In the genomic region with DNA sequence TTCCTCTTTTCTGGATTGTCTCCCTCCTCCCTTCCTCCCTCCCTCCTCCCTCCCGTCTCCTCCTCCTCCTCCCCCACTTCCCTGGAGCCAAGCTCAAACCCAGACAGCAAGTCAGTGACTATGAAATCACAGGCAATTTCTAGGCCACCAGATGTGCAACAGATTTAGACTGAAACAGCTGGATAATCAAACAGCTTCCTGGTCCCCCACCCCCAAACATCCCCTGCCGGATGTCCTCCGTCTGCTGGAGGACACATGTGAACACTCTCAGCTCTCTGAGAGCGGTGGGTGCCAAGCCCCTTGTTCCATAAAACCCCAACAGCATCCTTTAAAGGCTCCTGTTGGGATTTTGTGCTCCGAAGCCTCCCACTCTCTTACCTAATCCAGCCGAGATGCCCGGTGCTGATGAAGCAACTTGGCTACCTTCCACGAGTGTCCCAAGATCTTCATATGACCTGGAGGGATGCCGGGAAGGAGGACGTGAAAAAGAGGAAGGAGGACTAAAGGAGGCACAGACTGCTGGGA, we compare ENCODE assay signal across 7 mouse cellular contexts. TPM values are rescaled to one million over a fixed set of nuclear protein-coding genes. Genes with fewer than 3 reads are reported as not detected.
A peak's percentile ranks its signal among the peaks of the same experiment; 100 is the strongest.
DNase-seq lines count a peak whose midpoint lies in the region; ATAC-seq and TF ChIP-seq lines count a peak whose summit lies in the region.

No protein-coding gene starts in this region.

- 62% methylated on average over 10 of the region's 10 CpGs for WGBS in hindbrain, embryonic 15.5 days
- WGBS in liver, embryonic 14.5 days (ENCODE audit: insufficient replicate concordance), result 19% methylated on average over 10 of the region's 10 CpGs

- peak overlapping the region; percentile 63 for H3K4me3 ChIP-seq in E14TG2a.4 (replicated peaks; ENCODE audit: low read length)
- no peak overlapping the region for H3K4me3 ChIP-seq in hindbrain, embryonic 15.5 days
- peak overlapping the region in 1 of 2 experiments; percentile 59; a peak in 2 of 4 replicates for H3K4me3 ChIP-seq in liver, embryonic 14.5 days (ENCODE audit: insufficient read depth in 1 of 2, low read depth in 2 of 2, low read length in 2 of 2)

- H3K36me3 ChIP-seq in E14TG2a.4 (ENCODE audit: insufficient read depth, low read length), result no peaks in the 10 kb centered on the region
- no peaks in the 10 kb centered on the region for H3K36me3 ChIP-seq in hindbrain, embryonic 15.5 days
- H3K36me3 ChIP-seq in liver, embryonic 14.5 days (replicated peaks; ENCODE audit: control insufficient read depth, insufficient read depth, low read depth), result no peaks in the 10 kb centered on the region

- H3K9ac ChIP-seq in hindbrain, embryonic 15.5 days, result no peak overlapping the region
- H3K9ac ChIP-seq in liver, embryonic 14.5 days (replicated peaks), result no peak overlapping the region; the same call in 1 of the 2 replicates

- H3K27me3 ChIP-seq in E14TG2a.4 (ENCODE audit: insufficient read depth, low read length), result no peaks in the 10 kb centered on the region
- H3K27me3 ChIP-seq in hindbrain, embryonic 15.5 days, result no peaks in the 10 kb centered on the region
- H3K27me3 ChIP-seq in liver, embryonic 14.5 days (ENCODE audit: control insufficient read depth, insufficient read depth, low read length), result no peaks in the 10 kb centered on the region

- H3K27ac ChIP-seq in hindbrain, embryonic 15.5 days (replicated peaks), result peak overlapping the region; percentile 49
- H3K27ac ChIP-seq in liver, embryonic 14.5 days, result no peak overlapping the region

- DNase-seq in B cell, adult 2 months, result peak; percentile 24 to 35
- peak; percentile 53 for DNase-seq in gastrocnemius, postnatal 10 days
- DNase-seq in liver, embryonic 14.5 days (ENCODE audit: low read depth in 3 of 3, low spot score in 3 of 3), result no peak
- peak; percentile 43 for DNase-seq in ovary, postnatal 14 days (ENCODE audit: low spot score)
- DNase-seq in cerebellum, postnatal 10 days, result no peak

- TF ChIP-seq CTCF in E14TG2a.4 (conservative IDR thresholded peaks at IDR 0.05; ENCODE audit: low read length), result no peak
- TF ChIP-seq CTCF in liver, embryonic 14.5 days (IDR thresholded peaks at IDR 0.05; ENCODE audit: low read depth), result no peak

- H3K9me3 ChIP-seq in E14TG2a.4 (ENCODE audit: low read length), result no peaks in the 10 kb centered on the region
- H3K9me3 ChIP-seq in hindbrain, embryonic 15.5 days, result no peaks in the 10 kb centered on the region
- no peaks in the 10 kb centered on the region for H3K9me3 ChIP-seq in liver, embryonic 14.5 days (ENCODE audit: control insufficient read depth, low read length)

- TF ChIP-seq EP300 in liver, embryonic 14.5 days (IDR thresholded peaks at IDR 0.05; ENCODE audit: low read depth), result no peak

- H3K4me1 ChIP-seq in E14TG2a.4 (replicated peaks; ENCODE audit: low read depth, low read length), result peaks cover 76% of the 10 kb centered on the region
- H3K4me1 ChIP-seq in hindbrain, embryonic 15.5 days (replicated peaks), result no peaks in the 10 kb centered on the region
- peaks cover 4 to 8% of the 10 kb centered on the region in 2 experiments; a peak in 1 of 4 replicates for H3K4me1 ChIP-seq in liver, embryonic 14.5 days (replicated peaks; ENCODE audit: control insufficient read depth in 2 of 2, insufficient read depth in 2 of 2, low read length in 1 of 2)

- no peak overlapping the region for H3K4me2 ChIP-seq in hindbrain, embryonic 15.5 days
- H3K4me2 ChIP-seq in liver, embryonic 14.5 days (ENCODE audit: low read depth), result peak overlapping the region; percentile 71

- no peak for ATAC-seq in hindbrain, embryonic 15.5 days (ENCODE audit: low FRiP score, low read depth)
- ATAC-seq in liver, embryonic 14.5 days (ENCODE audit: insufficient read depth), result no peak

RNA-seq across cellular contexts. Expression of a gene that starts 5.5 kb away (rescaled TPM):
- not detected for total RNA-seq in gastrocnemius, postnatal 10 days (2021)
- polyA plus RNA-seq in hindbrain, embryonic 15.5 days (2015; fragmentation: Nextera tagmentation; extraction: Ambion mirVana), result not detected in 2 replicates
- 0.01 and 0.13 TPM in 2 replicates for polyA plus RNA-seq in liver, embryonic 14.5 days (2012; rRNA removed)
- polyA plus RNA-seq in liver, embryonic 14.5 days (2014; fragmentation: Nextera tagmentation; extraction: Ambion mirVana), result not detected in 2 replicates

RNA-seq across cellular contexts. Expression of a gene that starts 12.0 kb away (rescaled TPM):
- 100 to 1,000 TPM; 144 to 156 TPM for total RNA-seq in gastrocnemius, postnatal 10 days (2021)
- 210 and 213 TPM in 2 replicates for polyA plus RNA-seq in hindbrain, embryonic 15.5 days (2015; fragmentation: Nextera tagmentation; extraction: Ambion mirVana)
- polyA plus RNA-seq in liver, embryonic 14.5 days (2012; rRNA removed), result 84.5 and 119 TPM in 2 replicates
- polyA plus RNA-seq in liver, embryonic 14.5 days (2014; fragmentation: Nextera tagmentation; extraction: Ambion mirVana), result 139 and 165 TPM in 2 replicates

RNA-seq across cellular contexts. Expression of a gene that starts 45.4 kb away (rescaled TPM):
- total RNA-seq in gastrocnemius, postnatal 10 days (2021), result 100 to 1,000 TPM; 526 to 721 TPM
- 2.1 and 2.6 TPM in 2 replicates for polyA plus RNA-seq in hindbrain, embryonic 15.5 days (2015; fragmentation: Nextera tagmentation; extraction: Ambion mirVana)
- 0.10 TPM in 1 of 2 replicates, not detected in the other for polyA plus RNA-seq in liver, embryonic 14.5 days (2012; rRNA removed)
- polyA plus RNA-seq in liver, embryonic 14.5 days (2014; fragmentation: Nextera tagmentation; extraction: Ambion mirVana), result not detected in 2 replicates

Comparison
In these comparisons a context has a peak if more than half of its experiments do, and no peak if none do; other contexts are left out.
1. DNase-seq: peak in B cell, adult 2 months (2 of 2), gastrocnemius, postnatal 10 days (single experiment) and ovary, postnatal 14 days (single experiment); none in liver, embryonic 14.5 days (0 of 3) and cerebellum, postnatal 10 days (0 of 2).